Mouse (Mus musculus) cerebellum, adult 11-12 months (tissue): Measurements from ENCODE around the gene Tnni3.

ENCODE experiments used
- DNase-seq: peaks from one replicate; pipeline ENCODE4 v3.0.0; 2022

Gene Tnni3

GRCm38 (mm10) chr7:4496468-4496867, 27.6 kb downstream of the Tnni3 start:
- no peak for DNase-seq

GRCm38 (mm10) chr7:4493991-4494390, 30.0 kb downstream of the Tnni3 start:
- DNase-seq: no peak

DNA sequence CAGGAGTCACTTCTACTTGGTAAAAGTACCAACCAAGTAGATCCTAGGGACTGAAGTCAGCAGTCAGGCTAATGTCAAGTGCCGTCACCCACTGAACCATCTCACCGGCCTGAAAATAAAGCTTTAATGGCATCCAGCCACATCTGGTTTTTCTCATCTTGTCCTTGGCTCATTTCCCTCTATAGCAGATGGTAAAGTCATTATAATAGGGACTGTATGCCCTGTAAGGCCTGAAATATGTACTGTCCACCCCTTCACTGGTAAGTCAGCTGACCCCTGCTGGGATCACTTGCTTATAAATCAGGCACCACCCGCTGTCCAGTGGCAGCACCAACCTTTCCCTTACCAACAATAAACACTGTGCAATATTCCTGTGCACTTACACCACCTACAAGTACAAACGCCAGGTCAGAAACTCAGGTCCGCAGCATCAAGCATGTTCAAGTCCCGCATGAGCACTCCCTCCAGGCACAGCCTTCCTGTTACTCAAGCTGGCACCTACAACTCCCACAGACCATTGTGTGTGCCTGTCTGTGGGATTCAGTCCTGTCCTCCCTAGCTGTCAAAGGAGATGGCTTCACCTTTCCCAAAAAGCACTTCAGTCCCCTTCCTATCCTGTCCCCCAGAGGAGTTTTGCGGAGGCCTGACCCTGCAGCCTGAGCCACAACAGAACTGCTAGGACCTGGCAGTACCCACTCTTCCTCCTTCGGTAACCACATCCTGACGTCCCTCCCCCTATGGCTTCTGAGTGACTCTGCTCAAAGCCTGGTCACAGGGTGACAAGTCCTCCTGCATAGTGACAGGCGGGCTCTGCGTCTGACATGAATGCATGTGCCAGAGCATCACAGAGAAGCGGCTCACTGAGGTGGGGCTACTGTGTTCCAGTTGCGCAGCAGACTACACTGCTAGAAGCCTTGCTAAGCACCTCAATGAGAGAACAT, 31.5 kb downstream of the Tnni3 start:
- no peak for DNase-seq

DNA sequence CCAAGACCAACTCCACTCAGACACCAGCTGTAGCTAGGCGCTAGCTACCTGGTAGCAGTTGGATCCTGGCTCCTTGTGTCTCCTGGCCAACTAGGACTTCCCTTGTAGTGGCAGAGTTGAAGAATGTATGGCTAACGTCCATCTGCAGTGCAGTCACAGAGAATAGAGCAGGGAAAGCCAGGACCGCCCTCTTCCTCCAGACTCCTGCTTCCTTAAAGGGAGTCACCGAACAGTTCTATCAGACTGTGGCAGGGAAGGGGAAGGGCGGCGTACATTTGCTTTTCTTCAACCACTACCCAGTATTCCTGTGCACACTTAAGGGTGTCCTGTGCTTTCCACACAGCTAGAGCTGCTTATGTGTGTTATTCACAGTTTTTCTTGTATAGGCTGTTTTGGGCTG, 32.7 kb downstream of the Tnni3 start:
- no peak for DNase-seq

DNA sequence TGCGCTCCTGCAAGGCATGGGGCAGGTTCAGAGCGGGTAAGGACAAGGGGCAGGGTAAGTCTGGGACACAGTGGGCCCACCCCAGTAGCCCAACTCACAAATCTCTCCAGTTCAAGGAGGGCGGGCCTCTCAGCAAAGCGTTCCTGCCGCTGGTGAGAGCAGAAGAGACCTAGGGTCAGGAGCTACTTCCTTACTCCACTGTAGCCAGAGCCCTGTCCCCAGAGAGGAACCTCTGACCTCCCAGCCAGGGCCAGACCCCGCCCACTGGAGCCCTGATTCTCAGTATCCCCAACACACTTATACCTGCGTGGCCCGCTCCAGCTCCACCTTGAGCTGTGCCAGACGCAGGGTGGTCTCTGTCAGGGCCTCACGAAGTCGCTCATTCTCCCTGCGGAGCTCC, 41.7 kb downstream of the Tnni3 start:
- no peak for DNase-seq

GRCm38 (mm10) chr7:4479674-4480073, 44.4 kb downstream of the Tnni3 start:
- DNase-seq: no peak

DNA sequence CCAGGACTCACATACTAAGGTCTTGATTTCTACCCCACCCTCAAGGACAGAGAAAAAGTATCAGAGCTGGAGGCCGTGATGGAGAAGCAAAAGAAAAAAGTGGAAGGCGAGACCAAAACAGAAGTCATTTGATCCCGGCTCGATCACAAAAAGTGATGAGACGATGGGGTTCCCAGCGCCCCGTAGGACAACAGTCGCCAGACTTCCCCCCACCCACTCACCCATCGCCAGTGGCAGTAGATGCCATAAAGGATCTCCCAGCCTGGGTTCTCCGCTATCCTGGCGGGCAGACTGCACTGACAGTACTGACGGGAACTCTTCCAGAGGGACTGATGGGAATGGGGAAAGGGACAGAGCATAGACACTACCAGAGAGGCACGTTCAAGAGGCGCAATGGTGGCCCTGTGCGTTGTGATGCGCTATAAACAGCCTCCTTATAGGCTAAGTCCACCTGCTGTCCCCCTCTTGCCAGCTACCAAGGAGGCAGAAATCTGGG, 45.2 kb downstream of the Tnni3 start:
- no peak for DNase-seq

DNA sequence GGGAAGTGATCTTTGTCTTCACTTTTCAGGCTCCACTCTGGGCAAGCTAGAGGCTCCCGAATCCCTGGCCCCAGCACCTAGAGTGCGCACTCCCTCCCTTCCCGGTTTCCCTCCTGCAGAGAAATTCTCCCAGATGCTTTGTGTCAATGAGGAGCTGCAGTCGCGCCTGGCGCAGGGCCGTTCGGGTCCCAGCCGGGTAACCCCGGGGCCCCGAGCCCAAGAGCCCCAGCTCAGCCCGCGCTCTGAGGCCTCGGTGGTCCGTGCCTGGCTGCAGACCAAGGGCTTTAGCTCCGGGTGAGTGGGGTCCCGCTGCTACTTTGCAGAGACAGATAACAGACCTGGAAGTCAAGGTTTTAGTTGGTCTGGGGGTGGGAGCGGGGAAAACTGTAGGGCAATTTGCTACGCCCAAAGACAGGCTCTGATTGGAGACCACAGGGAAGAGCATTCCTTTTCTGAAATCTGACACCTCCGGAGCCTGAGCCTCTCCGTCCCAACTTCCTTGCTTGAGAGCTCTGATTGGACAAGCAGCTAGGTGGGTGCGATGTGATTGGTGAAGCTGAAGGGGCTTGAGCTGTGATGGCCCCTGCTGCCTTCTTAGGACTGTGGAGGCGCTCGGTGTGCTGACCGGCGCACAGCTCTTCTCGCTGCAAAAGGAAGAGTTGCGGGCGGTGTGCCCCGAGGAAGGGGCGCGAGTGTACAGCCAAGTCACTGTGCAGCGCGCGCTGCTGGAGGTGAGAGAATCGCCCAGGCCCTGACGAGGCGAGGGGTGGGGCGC, 45.8 kb downstream of the Tnni3 start:
- peak; percentile 79 for DNase-seq

DNA sequence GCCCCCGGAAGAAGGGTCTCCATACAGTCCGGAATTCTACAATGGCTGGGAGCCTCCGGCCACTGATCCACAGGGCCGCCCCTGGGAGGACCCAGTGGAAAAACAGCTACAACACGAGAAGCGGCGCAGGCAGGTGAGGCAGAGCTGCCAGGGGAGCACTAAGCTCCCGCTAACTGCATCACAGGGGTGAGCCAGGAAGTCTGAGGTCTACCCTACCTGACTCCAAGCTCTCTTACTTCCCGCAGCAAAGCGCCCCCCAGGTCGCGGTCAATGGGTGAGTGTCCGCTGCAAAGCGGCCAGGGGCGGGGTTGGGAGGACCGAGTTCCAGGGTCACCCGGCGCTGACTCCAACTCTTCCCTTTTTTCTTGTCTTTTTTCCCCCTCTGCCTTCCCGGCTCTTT, 50.1 kb downstream of the Tnni3 start:
- DNase-seq: no peak

DNA sequence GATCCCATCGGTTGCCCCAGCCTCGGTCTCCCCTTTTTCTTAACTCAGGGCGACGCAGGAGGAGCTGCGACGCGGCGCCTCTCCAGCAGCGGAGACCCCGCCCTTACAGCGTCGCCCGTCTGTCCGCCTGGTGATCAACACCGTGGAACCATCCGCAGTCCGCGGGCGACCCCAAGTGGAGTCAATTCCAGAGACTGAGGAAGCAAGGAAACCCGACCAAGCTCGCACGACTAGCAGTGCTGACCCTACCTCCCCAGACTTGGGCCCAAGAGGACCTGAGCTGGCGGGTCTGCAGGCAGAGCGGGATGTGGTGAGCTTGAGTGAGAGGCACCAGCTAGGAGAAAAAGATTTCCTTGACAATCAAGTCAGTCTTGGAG, 52.9 kb downstream of the Tnni3 start:
- peak; percentile 62 for DNase-seq

GRCm38 (mm10) chr7:4470275-4471178, 53.5 kb downstream of the Tnni3 start:
- peak; percentile 69 for DNase-seq
